Mouse (Mus musculus): ENCODE measurements around the gene Slc7a11.

GRCm38 (mm10) chr3:50375477-50375876 is 67.9 kb downstream of the Slc7a11 start:
- TF ChIP-seq CTCF (IDR thresholded peaks at IDR 0.05) (peak; percentile 14; the same call in 1 of the 2 replicates), EP300 (IDR thresholded peaks at IDR 0.05) (no peak)
